Mouse (Mus musculus) gastrocnemius, adult 18-20 months (tissue): Measurements from ENCODE around the gene Col4a2. TPM values are rescaled to one million over a fixed set of nuclear protein-coding genes. Genes with fewer than 3 reads are reported as not detected.
A peak's percentile ranks its signal among the peaks of the same experiment; 100 is the strongest.

Source experiments
- DNase-seq: peaks from one replicate; pipeline ENCODE4 v3.0.0; 2021; ENCODE audit warnings: low spot score
- long read RNA-seq, 2 experiments: library from polyadenylated mRNA; stranded (forward); transcript quantifications; one replicate each; pipeline ENCODE4 v2.0.0; 2021
- total RNA-seq, 2 experiments: library from RNA; stranded (reverse); gene quantifications; 2 replicates each; pipeline ENCODE4 v1.2.3; 2021

The Col4a2 gene
- total RNA-seq, result 10 to 100 TPM; 37.4 to 50.2 TPM
- long read RNA-seq, experiment 1, full-length matches to known transcripts, result 20 of 91 reads
- long read RNA-seq, experiment 1, partial matches to known transcripts, result 39 of 91 reads
- long read RNA-seq, experiment 1, other reads (novel, unspliced or antisense), result 32 of 91 reads
- long read RNA-seq, experiment 2, full-length matches to known transcripts, result 14 of 48 reads
- long read RNA-seq, experiment 2, partial matches to known transcripts, result 34 of 48 reads
- long read RNA-seq, experiment 2, other reads (novel, unspliced or antisense), result 0 of 48 reads

GRCm38 (mm10) chr8:11312349-11313175 is at the start of gene Col4a2, which contains the start of gene Col4a1:
TSS of gene Col4a2 (plus strand) at chr8:11312805.
TSS of gene Col4a1 (minus strand) at chr8:11312826.
- peak; percentile 76 for DNase-seq

- DNase-seq, result no peak
These were observed 48.8 kb upstream of the Col4a2 start for GRCm38 (mm10) chr8:11263848-11264247.

GRCm38 (mm10) chr8:11265971-11266370 is 46.6 kb upstream of the Col4a2 start:
- DNase-seq, result no peak

- DNase-seq, result no peak
These were observed 46.1 kb upstream of the Col4a2 start for GRCm38 (mm10) chr8:11266471-11266870.

- no peak for DNase-seq
These were observed 43.9 kb upstream of the Col4a2 start for GRCm38 (mm10) chr8:11268753-11269152.

GRCm38 (mm10) chr8:11270826-11271225 is 41.8 kb upstream of the Col4a2 start:
- DNase-seq, result peak; percentile 73

GRCm38 (mm10) chr8:11272205-11272604 is 40.4 kb upstream of the Col4a2 start:
- DNase-seq, result no peak

GRCm38 (mm10) chr8:11273506-11274158 is 39.0 kb upstream of the Col4a2 start:
- DNase-seq, result peak; percentile 87

GRCm38 (mm10) chr8:11274415-11274814 is 38.2 kb upstream of the Col4a2 start:
- DNase-seq, result no peak

- DNase-seq, result no peak
These were observed 36.3 kb upstream of the Col4a2 start for GRCm38 (mm10) chr8:11276286-11276685.

GRCm38 (mm10) chr8:11277602-11278051 is 35.0 kb upstream of the Col4a2 start:
- DNase-seq, result peak; percentile 58

- peak; percentile 52 for DNase-seq
These were observed 34.4 kb upstream of the Col4a2 start for GRCm38 (mm10) chr8:11278101-11278611.

- no peak for DNase-seq
These were observed 33.2 kb upstream of the Col4a2 start for GRCm38 (mm10) chr8:11279296-11279826.

GRCm38 (mm10) chr8:11280721-11281268 is 31.8 kb upstream of the Col4a2 start:
- peak; percentile 68 for DNase-seq

- no peak for DNase-seq
These were observed 30.5 kb upstream of the Col4a2 start for GRCm38 (mm10) chr8:11282139-11282538.

GRCm38 (mm10) chr8:11282696-11283095 is 29.9 kb upstream of the Col4a2 start:
- no peak for DNase-seq

- no peak for DNase-seq
These were observed 29.4 kb upstream of the Col4a2 start for GRCm38 (mm10) chr8:11283217-11283616.

GRCm38 (mm10) chr8:11285437-11285836 is 27.2 kb upstream of the Col4a2 start:
- no peak for DNase-seq

GRCm38 (mm10) chr8:11287139-11287538 is 25.5 kb upstream of the Col4a2 start:
- DNase-seq, result no peak

GRCm38 (mm10) chr8:11288286-11288685 is 24.3 kb upstream of the Col4a2 start:
- peak; percentile 48 for DNase-seq

- no peak for DNase-seq
These were observed 22.1 kb upstream of the Col4a2 start for GRCm38 (mm10) chr8:11290533-11290932.
